Mouse (Mus musculus) MEL (cell line): ENCODE measurements around the gene Xpo1. TPM values are rescaled to one million over a fixed set of nuclear protein-coding genes. Genes with fewer than 3 reads are reported as not detected.

ENCODE experiments used
- DNase-seq: peaks from one replicate; pipeline ENCODE4 v3.0.0; 2011; ENCODE audit warnings: low read depth, low spot score
- H3K27ac ChIP-seq: 2 replicates; pipeline ENCODE4 v1.5.1; 2012; ENCODE audit warnings: low read depth, mild to moderate bottlenecking, control low read depth, low read length, moderate library complexity; ENCODE audit not compliant: control insufficient read depth
- H3K27me3 ChIP-seq, 2 experiments: fragments of 150-350 bp in 1 of 2; sonication (generic) in 1 of 2; 2 replicates each; pipeline ENCODE4 v1.6.1; 2012; ENCODE audit warnings: low read length in 2 of 2, mild to moderate bottlenecking in 2 of 2, improper control_type of control experiment in 1 of 2, moderate library complexity in 1 of 2; ENCODE audit not compliant: insufficient read depth in 2 of 2, control insufficient read depth in 1 of 2
- H3K36me3 ChIP-seq, 2 experiments: 2 replicates each; pipeline ENCODE4 v1.6.1; 2012 to 2014; ENCODE audit warnings: low read length in 2 of 2, improper control_type of control experiment in 1 of 2, inconsistent platforms in 1 of 2, mild to moderate bottlenecking in 1 of 2; ENCODE audit not compliant: insufficient read depth in 2 of 2, control insufficient read depth in 1 of 2
- H3K4me1 ChIP-seq, 2 experiments: fragments of 150-350 bp in 1 of 2; sonication (generic) in 1 of 2; 2 replicates each; pipeline ENCODE4 v1.6.1; 2012; ENCODE audit warnings: low read length in 2 of 2, improper control_type of control experiment in 1 of 2, mild to moderate bottlenecking in 1 of 2; ENCODE audit not compliant: insufficient read depth in 2 of 2, control insufficient read depth in 1 of 2
- H3K4me3 ChIP-seq, 2 experiments: fragments of 150-350 bp in 1 of 2; sonication (generic) in 1 of 2; 2 replicates each; pipeline ENCODE4 v1.5.1; 2012; ENCODE audit warnings: low read depth in 2 of 2, low read length in 2 of 2, mild to moderate bottlenecking in 2 of 2, moderate library complexity in 2 of 2, control low read depth in 1 of 2, improper control_type of control experiment in 1 of 2; ENCODE audit not compliant: control insufficient read depth in 1 of 2, insufficient read depth in 1 of 2
- H3K79me2 ChIP-seq: 2 replicates; pipeline ENCODE4 v1.6.1; 2012; ENCODE audit warnings: mild to moderate bottlenecking, low read length, moderate library complexity; ENCODE audit not compliant: control insufficient read depth, poor library complexity, insufficient read depth
- H3K9ac ChIP-seq: 2 replicates; pipeline ENCODE4 v1.6.1; 2012; ENCODE audit warnings: low read depth, mild to moderate bottlenecking, control low read depth, low read length, moderate library complexity; ENCODE audit not compliant: control insufficient read depth, poor library complexity, severe bottlenecking
- H3K9me3 ChIP-seq: fragments of 150-350 bp; sonication (generic); replicated peaks from 2 replicates; pipeline ENCODE4 v1.6.1; 2012; ENCODE audit warnings: mild to moderate bottlenecking, low read length, improper control_type of control experiment, moderate library complexity; ENCODE audit not compliant: insufficient read depth
- BHLHE40 ChIP-seq: IDR thresholded peaks from 2 replicates; pipeline ENCODE4 v1.6.1; 2012; ENCODE audit warnings: low read depth, mild to moderate bottlenecking, inconsistent platforms, low read length, improper control_type of control experiment, borderline replicate concordance
- CHD1 ChIP-seq: IDR thresholded peaks from 2 replicates; pipeline ENCODE4 v1.6.1; 2012; ENCODE audit warnings: low read depth, mild to moderate bottlenecking, inconsistent platforms, low read length, improper control_type of control experiment
- CHD2 ChIP-seq: IDR thresholded peaks from 2 replicates; pipeline ENCODE4 v1.6.1; 2011; ENCODE audit warnings: low read length, improper control_type of control experiment
- CTCF ChIP-seq, 3 experiments: IDR thresholded peaks in 2 of 3; conservative IDR thresholded peaks in 1 of 3; 2 replicates each; pipeline ENCODE4 v1.5.1; 2011 to 2012; ENCODE audit warnings: low read length in 3 of 3, low read depth in 2 of 3, mild to moderate bottlenecking in 2 of 3, improper control_type of control experiment in 1 of 3, inconsistent platforms in 1 of 3, mixed read lengths in 1 of 3, moderate library complexity in 1 of 3; ENCODE audit not compliant: control insufficient read depth in 1 of 3, insufficient read depth in 1 of 3, poor library complexity in 1 of 3, severe bottlenecking in 1 of 3
- E2F4 ChIP-seq: IDR thresholded peaks from 2 replicates; pipeline ENCODE4 v1.6.1; 2011; ENCODE audit warnings: low read depth, low read length, improper control_type of control experiment, borderline replicate concordance
- ELF1 ChIP-seq: IDR thresholded peaks from 2 replicates; pipeline ENCODE4 v1.6.1; 2014; ENCODE audit warnings: low read depth, mild to moderate bottlenecking, inconsistent platforms, low read length, improper control_type of control experiment, moderate library complexity
- ETS1 ChIP-seq: IDR thresholded peaks from 2 replicates; pipeline ENCODE4 v1.6.1; 2012; ENCODE audit warnings: low read depth, mild to moderate bottlenecking, inconsistent platforms, low read length, improper control_type of control experiment, moderate library complexity
- GABPA ChIP-seq: IDR thresholded peaks from 2 replicates; pipeline ENCODE4 v1.6.1; 2012; ENCODE audit warnings: low read depth, mild to moderate bottlenecking, inconsistent platforms, low read length, improper control_type of control experiment, moderate library complexity
- GATA1 ChIP-seq: IDR thresholded peaks from 2 replicates; pipeline ENCODE4 v1.6.1; 2011; ENCODE audit warnings: low read depth, low read length, improper control_type of control experiment
- HCFC1 ChIP-seq: IDR thresholded peaks from 2 replicates; pipeline ENCODE4 v1.6.1; 2012; ENCODE audit warnings: low read depth, mild to moderate bottlenecking, inconsistent platforms, low read length, improper control_type of control experiment, moderate library complexity
- JUND ChIP-seq: IDR thresholded peaks from 2 replicates; pipeline ENCODE4 v1.6.1; 2011; ENCODE audit warnings: low read depth, mild to moderate bottlenecking, improper control_type of control experiment, low read length
- MAFK ChIP-seq: IDR thresholded peaks from 2 replicates; pipeline ENCODE4 v1.6.1; 2011; ENCODE audit warnings: low read depth, mild to moderate bottlenecking, low read length, improper control_type of control experiment, borderline replicate concordance
- MAX ChIP-seq: IDR thresholded peaks from 2 replicates; pipeline ENCODE4 v1.6.1; 2011; ENCODE audit warnings: low read length, improper control_type of control experiment
- MAZ ChIP-seq: IDR thresholded peaks from 2 replicates; pipeline ENCODE4 v1.6.1; 2012; ENCODE audit warnings: low read depth, mild to moderate bottlenecking, inconsistent platforms, low read length, improper control_type of control experiment
- MEF2A ChIP-seq: IDR thresholded peaks from 2 replicates; pipeline ENCODE4 v1.6.1; 2014; ENCODE audit warnings: low read depth, mild to moderate bottlenecking, inconsistent platforms, low read length, improper control_type of control experiment; ENCODE audit not compliant: poor library complexity, insufficient replicate concordance, severe bottlenecking; ENCODE audit errors: extremely low read depth
- MYB ChIP-seq: IDR thresholded peaks from 2 replicates; pipeline ENCODE4 v1.6.1; 2011; ENCODE audit warnings: mild to moderate bottlenecking, low read depth, low read length, improper control_type of control experiment
- MYC ChIP-seq: IDR thresholded peaks from 2 replicates; pipeline ENCODE4 v1.6.1; 2011; ENCODE audit warnings: low read depth, mild to moderate bottlenecking, low read length, improper control_type of control experiment, moderate library complexity
- NRF1 ChIP-seq: IDR thresholded peaks from 2 replicates; pipeline ENCODE4 v1.6.1; 2014; ENCODE audit warnings: low read depth, mild to moderate bottlenecking, inconsistent platforms, low read length, improper control_type of control experiment, moderate library complexity; ENCODE audit not compliant: poor library complexity, insufficient read depth, severe bottlenecking
- POLR2A ChIP-seq, 2 experiments: IDR thresholded peaks; 2 replicates each; pipeline ENCODE4 v1.6.1; 2011 to 2012; ENCODE audit warnings: low read length in 2 of 2, mild to moderate bottlenecking in 2 of 2, control low read depth in 1 of 2, improper control_type of control experiment in 1 of 2, low read depth in 1 of 2, moderate library complexity in 1 of 2; ENCODE audit not compliant: control insufficient read depth in 1 of 2, insufficient read depth in 1 of 2, poor library complexity in 1 of 2
- POLR2AphosphoS2 ChIP-seq: IDR thresholded peaks from 2 replicates; pipeline ENCODE4 v1.6.1; 2011; ENCODE audit warnings: low read length, improper control_type of control experiment
- POLR2AphosphoS5 ChIP-seq: IDR thresholded peaks from 2 replicates; pipeline ENCODE4 v1.6.1; 2012; ENCODE audit warnings: low read depth, borderline replicate concordance, mild to moderate bottlenecking, inconsistent platforms, low read length, moderate library complexity, mixed read lengths
- RAD21 ChIP-seq: IDR thresholded peaks from 2 replicates; pipeline ENCODE4 v1.6.1; 2011; ENCODE audit warnings: mild to moderate bottlenecking, low read depth, low read length, improper control_type of control experiment
- RCOR1 ChIP-seq: IDR thresholded peaks from 2 replicates; pipeline ENCODE4 v1.6.1; 2012; ENCODE audit warnings: low read depth, mild to moderate bottlenecking, inconsistent platforms, low read length, improper control_type of control experiment
- SIN3A ChIP-seq: IDR thresholded peaks from 2 replicates; pipeline ENCODE4 v1.6.1; 2012; ENCODE audit warnings: low read length, improper control_type of control experiment, inconsistent platforms
- SMC3 ChIP-seq: IDR thresholded peaks from 2 replicates; pipeline ENCODE4 v1.6.1; 2011; ENCODE audit warnings: low read depth, low read length, improper control_type of control experiment
- TAL1 ChIP-seq: IDR thresholded peaks from 2 replicates; pipeline ENCODE4 v1.6.1; 2012; ENCODE audit warnings: mild to moderate bottlenecking, inconsistent platforms, low read length, moderate library complexity, mixed read lengths
- TBP ChIP-seq: IDR thresholded peaks from 2 replicates; pipeline ENCODE4 v1.8.0; 2011; ENCODE audit warnings: low read depth, low read length, improper control_type of control experiment
- TCF12 ChIP-seq: IDR thresholded peaks from 2 replicates; pipeline ENCODE4 v1.6.1; 2014; ENCODE audit warnings: low read depth, mild to moderate bottlenecking, inconsistent platforms, low read length, improper control_type of control experiment, moderate library complexity
- UBTF ChIP-seq: IDR thresholded peaks from 2 replicates; pipeline ENCODE4 v1.6.1; 2012; ENCODE audit warnings: low read depth, mild to moderate bottlenecking, inconsistent platforms, low read length, improper control_type of control experiment, moderate library complexity, borderline replicate concordance; ENCODE audit not compliant: insufficient read depth
- USF1 ChIP-seq: IDR thresholded peaks from 2 replicates; pipeline ENCODE4 v1.6.1; 2014; ENCODE audit warnings: low read depth, mild to moderate bottlenecking, inconsistent platforms, low read length, improper control_type of control experiment, moderate library complexity
- ZC3H11A ChIP-seq: IDR thresholded peaks from 2 replicates; pipeline ENCODE4 v1.6.1; 2012; ENCODE audit warnings: low read depth, mild to moderate bottlenecking, inconsistent platforms, low read length, improper control_type of control experiment
- ZMIZ1 ChIP-seq: IDR thresholded peaks from 2 replicates; pipeline ENCODE4 v1.6.1; 2012; ENCODE audit warnings: low read depth, mild to moderate bottlenecking, inconsistent platforms, low read length, improper control_type of control experiment, moderate library complexity
- polyA plus RNA-seq, 2 experiments: library from polyadenylated mRNA; stranded (reverse) in 1 of 2; unstranded in 1 of 2; fragments of >175 nt in 1 of 2; fragments of >200 nt in 1 of 2; gene quantifications; 2 replicates each; pipeline versions ENCODE4 v1.2.1 to v1.2.4; 2012; ENCODE audit warnings: low replicate concordance in 2 of 2, low read depth in 1 of 2; ENCODE audit not compliant: insufficient read length in 2 of 2, insufficient read depth in 1 of 2, missing spikeins in 1 of 2
- total RNA-seq: library from RNA; depleted of rRNA; stranded (reverse); fragments of 300-350 nt; gene quantifications from 2 replicates; pipeline ENCODE4 v1.2.3, GENCODE M21; 2012

Xpo1 gene
- total and polyA plus RNA-seq, 3 experiments = 95.0 to 276 (median 119) TPM

DNA sequence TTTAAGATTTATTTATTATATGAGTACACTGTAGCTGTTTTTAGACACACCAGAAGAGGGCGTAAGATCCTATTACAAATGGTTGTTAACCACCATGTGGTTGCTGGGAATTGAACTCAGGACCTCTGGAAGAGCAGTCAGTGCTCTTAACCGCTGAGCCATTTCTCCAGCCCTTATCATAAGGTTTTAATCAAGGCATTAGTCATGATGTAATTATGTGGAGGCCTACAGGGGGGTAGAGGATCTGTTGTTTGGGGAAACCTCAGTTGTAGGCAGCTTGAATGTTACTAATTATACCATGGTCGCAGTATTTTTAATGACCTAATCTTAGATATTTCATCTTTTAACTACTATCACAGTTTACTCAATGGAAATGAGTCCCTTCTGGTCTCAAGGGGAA is 76.3 kb downstream of the Xpo1 start:
- peaks cover 15% of the 10 kb centered on the region; the same call in 1 of the 2 replicates for H3K79me2 ChIP-seq
- H3K9me3 ChIP-seq = no peaks in the 10 kb centered on the region
- H3K36me3 ChIP-seq = peaks cover 12 to 32% of the 10 kb centered on the region in 2 experiments
- H3K4me1 ChIP-seq = peaks cover 9 to 12% of the 10 kb centered on the region in 2 experiments
- no peak overlapping the region for H3K4me3 ChIP-seq
- H3K9ac ChIP-seq = no peak overlapping the region
- TF ChIP-seq ETS1 (peak; percentile 62; the same call in 1 of the 2 replicates), TCF12 (no peak), RAD21 (no peak), MYB (no peak), TAL1 (no peak), MYC (peak; percentile 14; the same call in 1 of the 2 replicates), ZMIZ1 (peak; percentile 33; the same call in 1 of the 2 replicates), BHLHE40 (no peak), TBP (peak; percentile 99), GATA1 (peak; percentile 48), CHD2 (no peak), POLR2AphosphoS5 (no peak), RCOR1 (0 out of 2 replicates have a peak, but pooled peaks have one; percentile 38), ZC3H11A (no peak), SIN3A (peak; percentile 31; the same call in 1 of the 2 replicates), SMC3 (no peak), UBTF (no peak), MAX (no peak), MAZ (no peak), MAFK (peak; percentile 83; the same call in 1 of the 2 replicates), E2F4 (no peak), USF1 (no peak), HCFC1 (no peak), CHD1 (no peak), POLR2AphosphoS2 (peak; percentile 81), CTCF (IDR thresholded peaks at IDR 0.05 in 2 of 3, conservative IDR thresholded peaks at IDR 0.05 in 1 of 3; ENCODE audit: control insufficient read depth in 1 of 3, insufficient read depth in 1 of 3, low read depth in 2 of 3, low read length in 3 of 3, poor library complexity in 1 of 3, severe bottlenecking in 1 of 3) (peak in 1 of 3 experiments; percentile 14; a peak in 1 of 6 replicates), NRF1 (no peak), POLR2A (IDR thresholded peaks at IDR 0.05; ENCODE audit: control insufficient read depth in 1 of 2, insufficient read depth in 1 of 2, low read depth in 1 of 2, low read length in 2 of 2, poor library complexity in 1 of 2) (no peak), GABPA (no peak), ELF1 (no peak; the same call in 1 of the 2 replicates), JUND (no peak), MEF2A (peak; percentile 53; the same call in 1 of the 2 replicates)
- DNase-seq = peak; percentile 77
- H3K27me3 ChIP-seq = no peaks in the 10 kb centered on the region
- H3K27ac ChIP-seq = no peak overlapping the region
